In genomic region chr1:33719733-33720225, GRCm38 (mm10) we compare ENCODE assay signal across 8 mouse cellular contexts. TPM values are rescaled to one million over a fixed set of nuclear protein-coding genes. Genes with fewer than 3 reads are reported as not detected.
A peak's percentile ranks its signal among the peaks of the same experiment; 100 is the strongest.
DNase-seq lines count a peak whose midpoint lies in the region; ATAC-seq lines count a peak whose summit lies in the region.

Rab23 (plus strand) TSS chr1:33719887.

- peak; percentile 91 for ATAC-seq in megakaryocyte, adult 5-6 weeks (ENCODE audit: poor library complexity, severe bottlenecking)

- DNase-seq in adrenal gland, adult (ENCODE audit: inconsistent age in 2 of 2, low spot score in 1 of 2) = peak; percentile 87 to 93
- peak; percentile 91 for DNase-seq in embryo, embryonic 10 days (ENCODE audit: low spot score)
- peak; percentile 74 for DNase-seq in gastrocnemius, postnatal 10 days
- DNase-seq in induced T-regulatory cell, adult 2 months (ENCODE audit: low read depth) = peak; percentile 90
- peak; percentile 77 to 86 for DNase-seq in left cerebral cortex, adult 8-10 months (ENCODE audit: low spot score in 2 of 2)
- peak; percentile 81 to 82 for DNase-seq in right cerebral cortex, adult 2 months (ENCODE audit: low spot score in 2 of 2)
- DNase-seq in urinary bladder, postnatal 10 days (ENCODE audit: low spot score) = peak; percentile 20

RNA-seq across cellular contexts. Expression of gene Rab23, which starts in this region (rescaled TPM):
- total RNA-seq in gastrocnemius, postnatal 10 days (2021) = 10 to 100 TPM in 1 of 2 experiments, 1 to 10 TPM in 1; 8.1 to 14.4 TPM
- 10 to 100 TPM; 24.1 to 30.2 (median 27.6) TPM for total RNA-seq in left cerebral cortex, adult 8-10 months (2022)
- 2.8 and 3.1 TPM in 2 replicates for total RNA-seq in megakaryocyte, adult 5-6 weeks (2015)
- total RNA-seq in megakaryocyte, adult 5-6 weeks (2017) = 1.7 and 3.0 TPM in 2 replicates

Comparison
In these comparisons a context has a peak if more than half of its experiments do, and no peak if none do; other contexts are left out.
1. Peak in every context shown above with its lines: DNase-seq and ATAC-seq.
2. DNase-seq: peak in every context shown above with its lines; median percentile 91 in embryo, embryonic 10 days; 90 in adrenal gland, adult; 90 in induced T-regulatory cell, adult 2 months; 82 in left cerebral cortex, adult 8-10 months; 82 in right cerebral cortex, adult 2 months; 74 in gastrocnemius, postnatal 10 days; 20 in urinary bladder, postnatal 10 days.